Mouse (Mus musculus) kidney, postnatal 10 days (tissue): ENCODE results near the gene Rab8b.
A peak's percentile ranks its signal among the peaks of the same experiment; 100 is the strongest.
"Not testable (repeated sequence)": the region's sequence is repeated elsewhere in the genome, so short reads cannot be mapped to it uniquely, and the experiment has no call there.

Experiments used
- DNase-seq: peaks from one replicate; pipeline ENCODE4 v3.0.0; 2021; ENCODE audit warnings: mixed read lengths

Rab8b gene

GRCm38 (mm10) chr9:66833851-66834250 is 85.6 kb downstream of the Rab8b start:
- DNase-seq, result peak; percentile 40

- no peak for DNase-seq
Measured at GRCm38 (mm10) chr9:66832366-66832908, 87.0 kb downstream of the Rab8b start.

- peak; percentile 47 for DNase-seq
Measured at GRCm38 (mm10) chr9:66825990-66826389, 93.5 kb downstream of the Rab8b start.

GRCm38 (mm10) chr9:66822255-66822654 is 97.2 kb downstream of the Rab8b start:
- not testable (repeated sequence) for DNase-seq

- no peak for DNase-seq
Measured at GRCm38 (mm10) chr9:66820996-66821395, 98.5 kb downstream of the Rab8b start.

- DNase-seq, result no peak
Measured at GRCm38 (mm10) chr9:66813392-66813791, 106.1 kb downstream of the Rab8b start.

- DNase-seq, result peak; percentile 26
Measured at GRCm38 (mm10) chr9:66805951-66806350, 113.5 kb downstream of the Rab8b start.

- DNase-seq, result no peak
Measured at GRCm38 (mm10) chr9:66801947-66802346, 117.5 kb downstream of the Rab8b start.

GRCm38 (mm10) chr9:66796739-66797138 is 122.7 kb downstream of the Rab8b start, which contains the start of gene Gm10647:
Gene Gm10647, plus strand, starts transcription at chr9:66797039.
- no peak for DNase-seq

GRCm38 (mm10) chr9:66795464-66796324 is 123.8 kb downstream of the Rab8b start, which contains the start of gene Aph1b:
Gene Aph1b, minus strand, starts transcription at chr9:66795490.
- peak; percentile 98 for DNase-seq

GRCm38 (mm10) chr9:66794629-66795463 is 124.6 kb downstream of the Rab8b start:
- DNase-seq, result no peak
